Mouse (Mus musculus) neural tube, embryonic 11.5 days (tissue): ENCODE results near the gene Ppp1r14a. TPM values are rescaled to one million over a fixed set of nuclear protein-coding genes. Genes with fewer than 3 reads are reported as not detected.

Experiments used
- ATAC-seq: fragments of 200-750 bp; cut with Nextera tagmentation; 2 replicates; pipeline ENCODE4 v1.8.0; 2017; ENCODE audit warnings: moderate number of reproducible peaks, mild to moderate bottlenecking, moderate TSS enrichment, moderate library complexity; ENCODE audit not compliant: insufficient read depth, low FRiP score, low TSS enrichment
- DNase-seq: peaks from one replicate; pipeline ENCODE4 v3.0.0-alpha.2; 2015; ENCODE audit warnings: low spot score
- H3K27ac ChIP-seq: fragments of 300-500 bp; sonication (generic); 2 replicates; pipeline ENCODE4 v1.5.1; 2014; ENCODE audit warnings: low read depth, mild to moderate bottlenecking, low read length
- H3K27me3 ChIP-seq: fragments of 300-500 bp; sonication (generic); 2 replicates; pipeline ENCODE4 v1.6.1; 2014; ENCODE audit warnings: mild to moderate bottlenecking, low read length, mixed read lengths; ENCODE audit not compliant: control insufficient read depth, insufficient read depth
- H3K36me3 ChIP-seq: fragments of 300-500 bp; sonication (generic); 2 replicates; pipeline ENCODE4 v1.6.1; 2014; ENCODE audit warnings: mild to moderate bottlenecking, low read length, moderate library complexity, mixed read lengths; ENCODE audit not compliant: control insufficient read depth, insufficient read depth
- H3K4me1 ChIP-seq: fragments of 300-500 bp; sonication (generic); 2 replicates; pipeline ENCODE4 v1.6.1; 2014; ENCODE audit warnings: low read length, mixed read lengths; ENCODE audit not compliant: control insufficient read depth, insufficient read depth
- H3K4me2 ChIP-seq: fragments of 300-500 bp; sonication (generic); 2 replicates; pipeline ENCODE4 v1.6.1; 2014; ENCODE audit warnings: low read depth, mild to moderate bottlenecking, moderate library complexity
- H3K4me3 ChIP-seq: fragments of 300-500 bp; sonication (generic); 2 replicates; pipeline ENCODE4 v1.5.1; 2014; ENCODE audit warnings: low read depth, low read length
- H3K9ac ChIP-seq: fragments of 300-500 bp; sonication (generic); 2 replicates; pipeline ENCODE4 v1.6.1; 2014; ENCODE audit warnings: mild to moderate bottlenecking, low read length
- H3K9me3 ChIP-seq: fragments of 300-500 bp; sonication (generic); 2 replicates; pipeline ENCODE4 v1.6.1; 2016; ENCODE audit warnings: low read length; ENCODE audit not compliant: control insufficient read depth
- whole genome bisulfite sequencing: fragments of 180-500 bp; shearing (Covaris S2); extraction: QIAGEN DNeasy Blood & Tissue Kit; methylation state at CpG from one replicate; pipeline ENCODE4 v1.1.7; 2014; 5-methylcytosine and 5-hydroxymethylcytosine counted together
- polyA plus RNA-seq: library from polyadenylated mRNA; unstranded; fragments of >200 nt; fragmentation: Nextera tagmentation; extraction: Ambion mirVana; gene quantifications from 2 replicates; pipeline ENCODE4 v1.2.1, GENCODE M21; 2014

Gene Ppp1r14a
- polyA plus RNA-seq, 1 experiment from 2014 or later: 55.8 TPM

GRCm38 (mm10) chr7:29293131-29294065 is 4.3 kb downstream of the Ppp1r14a start:
- peak; percentile 39 for DNase-seq
- ATAC-seq: 0 out of 2 replicates have a peak, but pooled peaks have one; percentile 9
- no peaks in the 10 kb centered on the region for H3K27me3 ChIP-seq
- no peak overlapping the region for H3K4me3 ChIP-seq
- H3K27ac ChIP-seq: peak overlapping the region; percentile 82
- 13% methylated on average over 19 of the region's 19 CpGs for WGBS
- H3K4me1 ChIP-seq: peaks cover 40% of the 10 kb centered on the region
- peak overlapping the region; percentile 42; the same call in 1 of the 2 replicates for H3K9ac ChIP-seq
- H3K36me3 ChIP-seq: no peaks in the 10 kb centered on the region
- H3K9me3 ChIP-seq: no peaks in the 10 kb centered on the region
- H3K4me2 ChIP-seq: peak overlapping the region; percentile 25; the same call in 1 of the 2 replicates

GRCm38 (mm10) chr7:29294111-29294761 is 5.1 kb downstream of the Ppp1r14a start:
- Histone ChIP-seq H3K9ac (no peak overlapping the region), H3K4me2 (no peak overlapping the region), H3K4me1 (peaks cover 37% of the 10 kb centered on the region), H3K9me3 (no peaks in the 10 kb centered on the region), H3K36me3 (no peaks in the 10 kb centered on the region), H3K4me3 (no peak overlapping the region), H3K27me3 (no peaks in the 10 kb centered on the region), H3K27ac (0 out of 2 replicates have a peak overlapping the region, but pooled peaks have one; percentile 20)
- 54% methylated on average over 13 of the region's 13 CpGs for WGBS
- ATAC-seq: no peak
- DNase-seq: no peak

GRCm38 (mm10) chr7:29295861-29296647 is 6.9 kb downstream of the Ppp1r14a start:
- Histone ChIP-seq H3K27ac (no peak overlapping the region), H3K9ac (no peak overlapping the region), H3K4me2 (no peak overlapping the region), H3K36me3 (no peaks in the 10 kb centered on the region), H3K4me1 (peaks cover 29% of the 10 kb centered on the region), H3K9me3 (no peaks in the 10 kb centered on the region), H3K4me3 (no peak overlapping the region), H3K27me3 (no peaks in the 10 kb centered on the region)
- DNase-seq (no peak), ATAC-seq (no peak)
- 85% methylated on average over 24 of the region's 24 CpGs for WGBS

- no peak overlapping the region for H3K9ac ChIP-seq
- no peaks in the 10 kb centered on the region for H3K36me3 ChIP-seq
- DNase-seq (peak; percentile 57), ATAC-seq (no peak)
- no peaks in the 10 kb centered on the region for H3K9me3 ChIP-seq
- H3K4me2 ChIP-seq: no peak overlapping the region
- H3K27me3 ChIP-seq: no peaks in the 10 kb centered on the region
- no peak overlapping the region for H3K4me3 ChIP-seq
- no peak overlapping the region for H3K27ac ChIP-seq
- peaks cover 21% of the 10 kb centered on the region for H3K4me1 ChIP-seq
- 12% methylated on average over 10 of the region's 10 CpGs for WGBS
Observed at GRCm38 (mm10) chr7:29296998-29297397, 7.9 kb downstream of the Ppp1r14a start.

GRCm38 (mm10) chr7:29301127-29301566 is 12.0 kb downstream of the Ppp1r14a start:
- no peaks in the 10 kb centered on the region for H3K9me3 ChIP-seq
- H3K27me3 ChIP-seq: no peaks in the 10 kb centered on the region
- no peak overlapping the region; the same call in 1 of the 2 replicates for H3K4me2 ChIP-seq
- ATAC-seq (no peak), DNase-seq (peak; percentile 80)
- no peak overlapping the region for H3K27ac ChIP-seq
- no peak overlapping the region for H3K4me3 ChIP-seq
- no peaks in the 10 kb centered on the region for H3K36me3 ChIP-seq
- 2% methylated on average over 7 of the region's 7 CpGs for WGBS
- peaks cover 15% of the 10 kb centered on the region for H3K4me1 ChIP-seq
- peak overlapping the region; percentile 26; the same call in 1 of the 2 replicates for H3K9ac ChIP-seq

- no peaks in the 10 kb centered on the region for H3K27me3 ChIP-seq
- peaks cover 26% of the 10 kb centered on the region for H3K4me1 ChIP-seq
- H3K27ac ChIP-seq: no peak overlapping the region
- no peak overlapping the region for H3K9ac ChIP-seq
- no peak overlapping the region for H3K4me2 ChIP-seq
- H3K4me3 ChIP-seq: no peak overlapping the region
- ATAC-seq (no peak), DNase-seq (no peak)
- no peaks in the 10 kb centered on the region for H3K36me3 ChIP-seq
- H3K9me3 ChIP-seq: no peaks in the 10 kb centered on the region
- 69% methylated on average over 7 of the region's 7 CpGs for WGBS
Observed at GRCm38 (mm10) chr7:29302641-29303040, 13.5 kb downstream of the Ppp1r14a start.

- WGBS: under 1% methylated on average over 43 of the region's 67 CpGs
- Histone ChIP-seq H3K4me1 (peaks cover 26% of the 10 kb centered on the region), H3K9ac (peak within 1 kb of the TSS; percentile 79), H3K4me2 (peak within 1 kb of the TSS; percentile 95), H3K9me3 (no peaks in the 10 kb centered on the region), H3K27me3 (no peaks in the 10 kb centered on the region), H3K4me3 (peak within 1 kb of the TSS; percentile 74), H3K36me3 (no peaks in the 10 kb centered on the region), H3K27ac (peak within 1 kb of the TSS; percentile 63)
- DNase-seq (peak; percentile 93), ATAC-seq (peak; percentile 76)
Observed at GRCm38 (mm10) chr7:29303738-29304462, 14.8 kb downstream of the Ppp1r14a start, which contains the start of gene Dpf1. Dpf1 (plus strand) TSS chr7:29303951.
